Mouse (Mus musculus) left cerebral cortex, postnatal 4 days (tissue): Measurements from ENCODE around the gene Gm3045. TPM values are rescaled to one million over a fixed set of nuclear protein-coding genes. Genes with fewer than 3 reads are reported as not detected.

Experiments
- DNase-seq: peaks from one replicate; pipeline ENCODE4 v3.0.0-alpha.2; 2022
- intact Hi-C: fragments of 180-260 bp; cut with DNase I; formaldehyde crosslinking; loops from one replicate; pipeline ENCODE4 v1.15.1; 2025
- total RNA-seq, 2 experiments: library from RNA; stranded (reverse); gene quantifications; 2 replicates each; pipeline ENCODE4 v1.2.3; 2021

The Gm3045 gene
- total RNA-seq, 2 experiments from 2014 or later = not detected

DNA sequence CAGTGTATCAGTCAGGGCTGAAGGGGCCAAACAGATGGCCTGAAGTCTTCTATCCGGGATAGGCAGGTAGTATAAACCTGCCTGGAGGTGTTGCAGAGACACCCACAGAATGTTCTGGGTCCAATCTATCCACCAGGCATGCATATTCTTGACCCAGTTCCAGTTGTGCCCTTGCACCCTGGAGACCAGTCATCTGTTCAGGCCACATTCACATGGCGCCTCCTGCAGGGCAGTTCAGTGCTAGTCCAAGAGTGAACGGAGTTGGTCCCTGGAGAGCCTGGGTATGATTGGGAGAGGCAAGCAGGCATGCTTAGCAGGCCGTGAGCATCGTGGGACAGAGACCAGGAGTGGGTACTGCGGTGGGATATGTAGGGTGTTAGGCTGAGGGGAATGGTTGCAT, 51.6 kb downstream of the Gm3045 start:
- intact Hi-C loops = loop anchor here (5.0 to 10.0 kb wide), 4 partner anchors 74 to 789 kb away; no protein-coding TSS in a partner anchor
- no peak for DNase-seq

DNA sequence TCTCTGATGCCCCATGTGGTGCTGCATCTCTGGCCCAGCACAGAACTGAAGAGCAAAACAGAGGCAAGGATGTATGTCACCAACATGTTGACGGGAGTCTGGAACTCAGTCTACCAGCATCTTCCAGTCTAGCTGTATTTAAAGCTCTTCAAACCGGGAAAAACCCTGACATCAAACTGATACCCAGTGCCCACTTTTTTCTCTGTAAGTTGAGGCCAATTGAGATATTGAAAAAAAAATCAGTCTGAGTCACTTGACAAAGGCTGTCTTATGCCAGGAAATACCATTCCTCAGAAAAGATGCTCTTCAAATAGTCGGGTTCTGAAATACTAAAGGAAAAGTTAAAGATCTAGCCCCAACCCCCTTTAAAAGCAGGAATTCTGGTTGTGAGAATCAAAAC, 55.8 kb downstream of the Gm3045 start, which contains the start of gene Il9:
Gene Il9, minus strand, starts transcription at position 101 of the 400 bp plus-strand sequence.
- intact Hi-C loops = no loop called here

More for the DNA sequence above, 55.8 kb downstream of the Gm3045 start, which contains the start of gene Il9:
- no peak for DNase-seq

Other genes starting within 250 kb of the Gm3045 start
- under 1 TPM; 0.89 to 0.94 TPM for gene Tifab, start 247.7 kb upstream of the Gm3045 start, total RNA-seq
- not detected for gene Neurog1, start 174.4 kb upstream of the Gm3045 start, total RNA-seq
- gene Cxcl14, start 130.0 kb upstream of the Gm3045 start, total RNA-seq = 10 to 100 TPM; 40.6 to 40.7 TPM
- gene Slc25a48, start 11.8 kb downstream of the Gm3045 start, total RNA-seq = not detected
- gene Il9, start 55.7 kb downstream of the Gm3045 start, total RNA-seq = not detected
- gene Fbxl21, start 95.9 kb downstream of the Gm3045 start, total RNA-seq = 1 to 10 TPM; 4.4 to 5.8 TPM
- gene Lect2, start 121.9 kb downstream of the Gm3045 start, total RNA-seq = not detected
- gene Tgfbi, start 182.9 kb downstream of the Gm3045 start, total RNA-seq = 1 to 10 TPM; 4.1 to 4.2 TPM